Mouse (Mus musculus) midbrain, postnatal 0 days (tissue): ENCODE data around the gene Apex1. TPM values are rescaled to one million over a fixed set of nuclear protein-coding genes. Genes with fewer than 3 reads are reported as not detected.

Experiments used
- ATAC-seq: fragments of 200-750 bp; cut with Nextera tagmentation; 2 replicates; pipeline ENCODE4 v1.8.0; 2017; ENCODE audit warnings: moderate number of reproducible peaks, mild to moderate bottlenecking, moderate TSS enrichment, moderate library complexity; ENCODE audit not compliant: low FRiP score
- DNase-seq: peaks from one replicate; pipeline ENCODE4 v3.0.0-alpha.2; 2015; ENCODE audit warnings: low spot score
- H3K27ac ChIP-seq: fragments of 300-500 bp; sonication (generic); 2 replicates; pipeline ENCODE4 v1.5.1; 2014; ENCODE audit warnings: low read depth, mild to moderate bottlenecking, low read length, mixed read lengths
- H3K27me3 ChIP-seq: fragments of 300-500 bp; sonication (generic); 2 replicates; pipeline ENCODE4 v1.6.1; 2014; ENCODE audit warnings: low read length, control low read depth, mixed read lengths; ENCODE audit not compliant: insufficient read depth
- H3K36me3 ChIP-seq: fragments of 300-500 bp; sonication (generic); 2 replicates; pipeline ENCODE4 v1.6.1; 2014; ENCODE audit warnings: low read length, control low read depth, mixed read lengths; ENCODE audit not compliant: insufficient read depth
- H3K4me1 ChIP-seq: fragments of 300-500 bp; sonication (generic); 2 replicates; pipeline ENCODE4 v1.6.1; 2014; ENCODE audit warnings: mild to moderate bottlenecking, control low read depth, antibody characterized with exemption, low read length, mixed read lengths; ENCODE audit not compliant: insufficient read depth
- H3K4me2 ChIP-seq: fragments of 300-500 bp; sonication (generic); 2 replicates; pipeline ENCODE4 v1.6.1; 2014; ENCODE audit warnings: low read depth, mild to moderate bottlenecking, low read length, mixed read lengths; ENCODE audit not compliant: poor library complexity, severe bottlenecking
- H3K4me3 ChIP-seq: fragments of 300-500 bp; sonication (generic); 2 replicates; pipeline ENCODE4 v1.5.1; 2014; ENCODE audit warnings: low read depth, mild to moderate bottlenecking, low read length, moderate library complexity
- H3K9ac ChIP-seq: fragments of 300-500 bp; sonication (generic); replicated peaks from 2 replicates; pipeline ENCODE4 v1.6.1; 2014; ENCODE audit warnings: mild to moderate bottlenecking, low read length, moderate library complexity, mixed read lengths; ENCODE audit not compliant: poor library complexity, severe bottlenecking
- H3K9me3 ChIP-seq: fragments of 300-500 bp; sonication (generic); 2 replicates; pipeline ENCODE4 v1.6.1; 2016; ENCODE audit warnings: low read length, control low read depth
- CTCF ChIP-seq: IDR thresholded peaks from 2 replicates; pipeline ENCODE4 v1.5.1; 2016; ENCODE audit warnings: antibody characterized with exemption, mild to moderate bottlenecking
- WGBS: fragments of 180-500 bp; shearing (Covaris S2); extraction: QIAGEN DNeasy Blood & Tissue Kit; methylation state at CpG from one replicate; pipeline ENCODE4 v1.1.7; 2014; 5-methylcytosine and 5-hydroxymethylcytosine counted together
- polyA plus RNA-seq: library from polyadenylated mRNA; unstranded; fragments of >200 nt; fragmentation: Nextera tagmentation; extraction: Ambion mirVana; gene quantifications from 2 replicates; pipeline ENCODE4 v1.2.1, GENCODE M21; 2015
- total RNA-seq: library from RNA; depleted of rRNA; stranded (reverse); fragments of >200 nt; gene quantifications from 2 replicates; pipeline ENCODE4 v1.2.3, GENCODE M21; 2014; rRNA removed

Apex1 gene
- total RNA-seq = 79.9 and 84.1 TPM in 2 replicates
- 150 and 162 TPM in 2 replicates for polyA plus RNA-seq

- ATAC-seq = peak; percentile 97
- WGBS = under 1% methylated on average over 57 of the region's 57 CpGs
- DNase-seq = peak; percentile 98
- peak within 1 kb of the TSS; percentile 73 for H3K9ac ChIP-seq
- peak within 1 kb of the TSS; percentile 84 for H3K4me3 ChIP-seq
- no peak for TF ChIP-seq CTCF
- peak within 1 kb of the TSS; percentile 73 for H3K4me2 ChIP-seq
- peaks cover 6% of the 10 kb centered on the region; the same call in 1 of the 2 replicates for H3K4me1 ChIP-seq
- no peaks in the 10 kb centered on the region for H3K9me3 ChIP-seq
- H3K27me3 ChIP-seq = no peaks in the 10 kb centered on the region
- peak within 1 kb of the TSS; percentile 87 for H3K27ac ChIP-seq
- H3K36me3 ChIP-seq = peaks cover 25% of the 10 kb centered on the region
These were observed at the start of gene Apex1, which contains the start of gene Osgep for GRCm38 (mm10) chr14:50924281-50925064. TSS of gene Apex1 (plus strand) at chr14:50924968. TSS of gene Osgep (minus strand) at chr14:50924893.

- no peak for DNase-seq
- Histone ChIP-seq H3K27me3 (no peaks in the 10 kb centered on the region), H3K4me1 (no peaks in the 10 kb centered on the region), H3K9ac (no peak overlapping the region), H3K4me2 (no peak overlapping the region), H3K4me3 (no peak overlapping the region), H3K27ac (no peak overlapping the region), H3K36me3 (0 out of 2 replicates have a peak, but pooled peaks cover 3% of the 10 kb centered on the region), H3K9me3 (no peaks in the 10 kb centered on the region)
- no peak for TF ChIP-seq CTCF
- WGBS = 89% methylated on average over 3 of the region's 3 CpGs
- ATAC-seq = no peak
These were observed 49.6 kb upstream of the Apex1 start for GRCm38 (mm10) chr14:50875175-50875574.

GRCm38 (mm10) chr14:50875591-50876230 lies 49.1 kb upstream of the Apex1 start:
- H3K9ac ChIP-seq = no peak overlapping the region
- 0 out of 2 replicates have a peak, but pooled peaks cover 3% of the 10 kb centered on the region for H3K36me3 ChIP-seq
- H3K27ac ChIP-seq = no peak overlapping the region
- no peaks in the 10 kb centered on the region for H3K27me3 ChIP-seq
- no peak overlapping the region for H3K4me3 ChIP-seq
- H3K4me2 ChIP-seq = no peak overlapping the region
- no peaks in the 10 kb centered on the region for H3K9me3 ChIP-seq
- ATAC-seq = no peak
- WGBS = 77% methylated on average over 6 of the region's 6 CpGs
- no peak for TF ChIP-seq CTCF
- DNase-seq = no peak
- H3K4me1 ChIP-seq = no peaks in the 10 kb centered on the region

GRCm38 (mm10) chr14:50876236-50876950 lies 48.4 kb upstream of the Apex1 start:
- no peak for ATAC-seq
- Histone ChIP-seq H3K36me3 (0 out of 2 replicates have a peak, but pooled peaks cover 3% of the 10 kb centered on the region), H3K4me3 (no peak overlapping the region), H3K9ac (no peak overlapping the region), H3K27ac (no peak overlapping the region), H3K27me3 (no peaks in the 10 kb centered on the region), H3K4me1 (no peaks in the 10 kb centered on the region), H3K4me2 (no peak overlapping the region), H3K9me3 (no peaks in the 10 kb centered on the region)
- WGBS = 85% methylated on average over 6 of the region's 6 CpGs
- DNase-seq = no peak
- TF ChIP-seq CTCF = no peak

- H3K27ac ChIP-seq = no peak overlapping the region
- no peaks in the 10 kb centered on the region for H3K9me3 ChIP-seq
- H3K27me3 ChIP-seq = no peaks in the 10 kb centered on the region
- no peak overlapping the region for H3K4me3 ChIP-seq
- H3K4me2 ChIP-seq = no peak overlapping the region
- WGBS = 95% methylated on average over 8 of the region's 8 CpGs
- H3K9ac ChIP-seq = no peak overlapping the region
- ATAC-seq = no peak
- H3K4me1 ChIP-seq = no peaks in the 10 kb centered on the region
- TF ChIP-seq CTCF = no peak
- H3K36me3 ChIP-seq = no peaks in the 10 kb centered on the region
- no peak for DNase-seq
These were observed 33.1 kb upstream of the Apex1 start for GRCm38 (mm10) chr14:50891621-50892020.
